Mouse (Mus musculus): ENCODE data around the gene Zscan21. TPM values are rescaled to one million over a fixed set of nuclear protein-coding genes. Genes with fewer than 3 reads are reported as not detected.

The Zscan21 gene
- total and polyA plus RNA-seq, 2 experiments = 6.8 to 8.9 TPM

DNA sequence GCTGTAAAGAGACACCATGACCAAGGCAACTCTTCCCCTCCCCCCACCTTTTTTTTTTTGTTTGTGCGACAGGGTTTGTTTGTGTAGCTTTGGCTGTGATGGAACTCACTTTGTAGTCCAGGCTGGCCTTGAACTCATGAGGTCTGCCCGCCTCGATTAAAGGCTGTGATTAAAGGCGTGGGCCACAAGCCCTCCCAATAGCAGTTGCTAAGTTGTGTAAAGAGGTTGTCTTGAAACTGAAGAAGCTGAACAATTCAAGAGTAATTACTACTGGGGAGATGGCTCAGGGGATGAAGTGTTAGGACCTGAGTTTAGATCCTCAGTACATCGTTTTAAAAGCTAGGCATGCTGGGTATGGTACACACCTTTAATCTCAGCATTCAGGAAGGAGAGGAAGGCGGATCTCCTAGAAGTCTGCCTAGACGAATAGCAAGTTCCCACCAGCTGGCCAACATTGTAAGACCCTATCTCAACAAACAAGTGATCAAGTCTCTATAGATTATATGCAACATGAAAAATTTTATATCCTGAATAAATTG, 43.6 kb downstream of the Zscan21 start:
- H3K79me2 ChIP-seq (ENCODE audit: control insufficient read depth, insufficient read depth, low read length) = peaks cover 2% of the 10 kb centered on the region; the same call in 1 of the 2 replicates
- peaks cover 14% of the 10 kb centered on the region; the same call in 1 of the 2 replicates for H3K36me3 ChIP-seq (ENCODE audit: control insufficient read depth, insufficient read depth, low read length)
- DNase-seq (ENCODE audit: extremely low read depth, low read depth, low spot score) = no peak
- 53% methylated on average over 7 of the region's 7 CpGs for WGBS
- H3K4me3 ChIP-seq (ENCODE audit: insufficient read depth, low read depth, low read length) = no peak overlapping the region; the same call in 1 of the 2 replicates
- no peak for TF ChIP-seq CTCF (IDR thresholded peaks at IDR 0.05; ENCODE audit: low read depth, low read length)
- TF ChIP-seq POLR2A (IDR thresholded peaks at IDR 0.05; ENCODE audit: extremely low read depth, insufficient read depth, low read length) = no peak
- H3K27ac ChIP-seq (replicated peaks; ENCODE audit: insufficient read depth, low read depth, low read length) = no peak overlapping the region
- no peak overlapping the region for H3K9ac ChIP-seq (ENCODE audit: low read depth, low read length)
- H3K27me3 ChIP-seq (ENCODE audit: control insufficient read depth, insufficient read depth, low read length) = no peaks in the 10 kb centered on the region
- peaks cover 7% of the 10 kb centered on the region for H3K4me1 ChIP-seq (ENCODE audit: control insufficient read depth, insufficient read depth, low read length)

DNA sequence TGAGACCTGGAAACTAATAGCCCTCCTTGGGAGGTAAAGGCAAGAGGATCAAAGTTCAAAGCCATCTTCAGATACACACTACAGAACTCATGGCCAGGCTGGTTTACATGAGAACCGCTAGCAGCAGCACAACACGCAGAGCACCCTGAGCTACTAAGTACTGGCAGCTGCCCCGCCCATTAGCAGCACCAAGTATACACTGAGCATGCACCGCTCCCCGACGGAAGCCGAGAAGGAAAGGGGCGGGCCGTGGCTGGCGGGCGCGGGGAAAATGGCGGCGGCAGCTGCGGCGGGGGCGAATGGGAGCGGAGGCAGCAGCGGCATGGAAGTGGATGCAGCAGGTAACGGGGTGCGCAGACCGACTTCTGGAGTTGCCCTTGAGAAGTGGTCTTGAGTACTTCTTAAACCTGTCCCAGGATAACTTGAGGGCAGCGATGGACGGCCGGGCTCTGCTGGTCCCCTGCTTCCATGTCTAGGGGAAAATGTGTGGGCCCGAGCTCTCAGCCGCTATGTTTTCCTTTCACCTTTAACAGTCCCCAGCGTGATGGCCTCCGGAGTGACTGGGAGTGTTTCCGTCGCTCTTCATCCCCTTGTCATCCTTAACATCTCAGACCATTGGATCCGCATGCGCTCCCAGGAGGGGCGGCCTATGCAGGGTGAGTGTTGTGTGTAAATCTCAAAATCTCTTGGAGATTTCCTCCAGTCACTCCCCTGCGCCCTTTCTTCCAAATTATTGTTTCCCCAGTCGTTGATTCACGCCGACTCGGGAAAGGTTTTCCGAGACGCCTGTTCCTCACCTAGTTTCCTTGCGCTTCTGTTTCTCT, 44.4 kb downstream of the Zscan21 start, which contains the start of gene Cops6:
TSS of gene Cops6 (plus strand) at position 230 of the 824 bp plus-strand sequence.
- under 1% methylated on average over 42 of the region's 42 CpGs for WGBS

GRCm38 (mm10) chr5:138163046-138163445, 46.3 kb downstream of the Zscan21 start:
- no peaks in the 10 kb centered on the region for H3K27me3 ChIP-seq (ENCODE audit: control insufficient read depth, insufficient read depth, low read length)
- peaks cover 2% of the 10 kb centered on the region; the same call in 1 of the 2 replicates for H3K79me2 ChIP-seq (ENCODE audit: control insufficient read depth, insufficient read depth, low read length)
- no peak for TF ChIP-seq POLR2A (IDR thresholded peaks at IDR 0.05; ENCODE audit: extremely low read depth, insufficient read depth, low read length)
- TF ChIP-seq CTCF (IDR thresholded peaks at IDR 0.05; ENCODE audit: low read depth, low read length) = no peak
- H3K4me3 ChIP-seq (ENCODE audit: insufficient read depth, low read depth, low read length) = no peak overlapping the region
- no peak for DNase-seq (ENCODE audit: extremely low read depth, low read depth, low spot score)
- no peak overlapping the region for H3K27ac ChIP-seq (replicated peaks; ENCODE audit: insufficient read depth, low read depth, low read length)
- H3K36me3 ChIP-seq (ENCODE audit: control insufficient read depth, insufficient read depth, low read length) = peaks cover 26% of the 10 kb centered on the region; the same call in 1 of the 2 replicates
- 74% methylated on average over 6 of the region's 6 CpGs for WGBS
- H3K4me1 ChIP-seq (ENCODE audit: control insufficient read depth, insufficient read depth, low read length) = peaks cover 7% of the 10 kb centered on the region
- H3K9ac ChIP-seq (ENCODE audit: low read depth, low read length) = no peak overlapping the region

More for the DNA sequence above, 44.4 kb downstream of the Zscan21 start, which contains the start of gene Cops6:
- Histone ChIP-seq H3K36me3 (ENCODE audit: control insufficient read depth, insufficient read depth, low read length) (peaks cover 17% of the 10 kb centered on the region; the same call in 1 of the 2 replicates), H3K4me1 (ENCODE audit: control insufficient read depth, insufficient read depth, low read length) (peaks cover 7% of the 10 kb centered on the region), H3K27ac (replicated peaks; ENCODE audit: insufficient read depth, low read depth, low read length) (peak within 1 kb of the TSS; percentile 28), H3K4me3 (ENCODE audit: insufficient read depth, low read depth, low read length) (peak within 1 kb of the TSS; percentile 95), H3K79me2 (ENCODE audit: control insufficient read depth, insufficient read depth, low read length) (peaks cover 2% of the 10 kb centered on the region; the same call in 1 of the 2 replicates), H3K27me3 (ENCODE audit: control insufficient read depth, insufficient read depth, low read length) (no peaks in the 10 kb centered on the region), H3K9ac (ENCODE audit: low read depth, low read length) (peak within 1 kb of the TSS; percentile 90)
- peak; percentile 52; the same call in 1 of the 2 replicates for TF ChIP-seq POLR2A (IDR thresholded peaks at IDR 0.05; ENCODE audit: extremely low read depth, insufficient read depth, low read length)
- no peak for TF ChIP-seq CTCF (IDR thresholded peaks at IDR 0.05; ENCODE audit: low read depth, low read length)
- peak; percentile 78 for DNase-seq (ENCODE audit: extremely low read depth, low read depth, low spot score)

DNA sequence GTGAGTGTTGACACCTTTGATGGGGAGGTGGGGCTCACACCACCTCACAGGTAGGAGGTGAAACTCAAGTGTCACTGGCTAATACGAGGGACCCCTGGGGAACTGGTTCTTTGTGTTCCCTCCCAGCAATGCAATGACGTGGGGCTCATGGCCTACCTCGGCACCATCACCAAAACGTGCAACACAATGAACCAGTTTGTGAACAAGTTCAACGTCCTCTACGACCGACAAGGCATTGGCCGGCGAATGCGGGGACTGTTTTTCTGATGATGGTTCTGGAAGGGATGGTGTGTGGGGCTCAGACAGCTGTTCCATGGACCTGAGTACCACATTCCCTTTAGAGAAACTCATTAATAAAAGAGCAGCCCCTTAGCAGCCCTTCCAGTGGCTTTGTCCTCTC, 46.9 kb downstream of the Zscan21 start:
- Histone ChIP-seq H3K27ac (replicated peaks; ENCODE audit: insufficient read depth, low read depth, low read length) (no peak overlapping the region), H3K4me3 (ENCODE audit: insufficient read depth, low read depth, low read length) (no peak overlapping the region), H3K4me1 (ENCODE audit: control insufficient read depth, insufficient read depth, low read length) (peaks cover 7% of the 10 kb centered on the region), H3K27me3 (ENCODE audit: control insufficient read depth, insufficient read depth, low read length) (no peaks in the 10 kb centered on the region), H3K36me3 (ENCODE audit: control insufficient read depth, insufficient read depth, low read length) (peaks cover 26% of the 10 kb centered on the region; the same call in 1 of the 2 replicates), H3K79me2 (ENCODE audit: control insufficient read depth, insufficient read depth, low read length) (peaks cover 2% of the 10 kb centered on the region; the same call in 1 of the 2 replicates), H3K9ac (ENCODE audit: low read depth, low read length) (no peak overlapping the region)
- no peak for DNase-seq (ENCODE audit: extremely low read depth, low read depth, low spot score)
- TF ChIP-seq CTCF (IDR thresholded peaks at IDR 0.05; ENCODE audit: low read depth, low read length) = no peak
- TF ChIP-seq POLR2A (IDR thresholded peaks at IDR 0.05; ENCODE audit: extremely low read depth, insufficient read depth, low read length) = no peak
- WGBS = 82% methylated on average over 10 of the region's 10 CpGs

- TF ChIP-seq CTCF (IDR thresholded peaks at IDR 0.05; ENCODE audit: low read depth, low read length) (no peak), POLR2A (IDR thresholded peaks at IDR 0.05; ENCODE audit: extremely low read depth, insufficient read depth, low read length) (no peak)
- no peak overlapping the region for H3K9ac ChIP-seq (ENCODE audit: low read depth, low read length)
- 84% methylated on average over 8 of the region's 8 CpGs for WGBS
- no peak overlapping the region for H3K4me3 ChIP-seq (ENCODE audit: insufficient read depth, low read depth, low read length)
- peaks cover 26% of the 10 kb centered on the region; the same call in 1 of the 2 replicates for H3K36me3 ChIP-seq (ENCODE audit: control insufficient read depth, insufficient read depth, low read length)
- no peak for DNase-seq (ENCODE audit: extremely low read depth, low read depth, low spot score)
- H3K4me1 ChIP-seq (ENCODE audit: control insufficient read depth, insufficient read depth, low read length) = peaks cover 7% of the 10 kb centered on the region
- no peaks in the 10 kb centered on the region for H3K27me3 ChIP-seq (ENCODE audit: control insufficient read depth, insufficient read depth, low read length)
- no peak overlapping the region for H3K27ac ChIP-seq (replicated peaks; ENCODE audit: insufficient read depth, low read depth, low read length)
- peaks cover 2% of the 10 kb centered on the region; the same call in 1 of the 2 replicates for H3K79me2 ChIP-seq (ENCODE audit: control insufficient read depth, insufficient read depth, low read length)
Measured at GRCm38 (mm10) chr5:138165594-138165993, 48.9 kb downstream of the Zscan21 start.
